Mouse (Mus musculus) kidney, postnatal 0 days (tissue): ENCODE results near the gene Traf3ip2. TPM values are rescaled to one million over a fixed set of nuclear protein-coding genes. Genes with fewer than 3 reads are reported as not detected.

Experiments used
- ATAC-seq: fragments of 200-750 bp; cut with Nextera tagmentation; replicated peaks from 2 replicates; pipeline ENCODE4 v1.8.0; 2017; ENCODE audit warnings: low read depth, moderate number of reproducible peaks, moderate TSS enrichment, moderate library complexity; ENCODE audit not compliant: low FRiP score
- DNase-seq: peaks from one replicate; pipeline ENCODE4 v3.0.0-alpha.2; 2016; ENCODE audit warnings: low spot score
- H3K27ac ChIP-seq: fragments of 300-500 bp; sonication (generic); 2 replicates; pipeline ENCODE4 v1.5.1; 2014; ENCODE audit warnings: mild to moderate bottlenecking
- H3K27me3 ChIP-seq: fragments of 300-500 bp; sonication (generic); 2 replicates; pipeline ENCODE4 v1.6.1; 2014; ENCODE audit warnings: low read length, mixed read lengths; ENCODE audit not compliant: insufficient read depth
- H3K36me3 ChIP-seq: fragments of 300-500 bp; sonication (generic); 2 replicates; pipeline ENCODE4 v1.6.1; 2014; ENCODE audit warnings: low read length, mixed read lengths; ENCODE audit not compliant: insufficient read depth
- H3K4me1 ChIP-seq: fragments of 300-500 bp; sonication (generic); replicated peaks from 2 replicates; pipeline ENCODE4 v1.6.1; 2014; ENCODE audit warnings: antibody characterized with exemption, low read length, mixed read lengths; ENCODE audit not compliant: insufficient read depth
- H3K4me2 ChIP-seq: fragments of 300-500 bp; sonication (generic); 2 replicates; pipeline ENCODE4 v1.6.1; 2014; ENCODE audit warnings: mild to moderate bottlenecking, low read length, moderate library complexity, mixed read lengths
- H3K4me3 ChIP-seq: fragments of 300-500 bp; sonication (generic); replicated peaks from 2 replicates; pipeline ENCODE4 v1.5.1; 2014; ENCODE audit warnings: low read depth, low read length
- H3K9ac ChIP-seq: fragments of 300-500 bp; sonication (generic); 2 replicates; pipeline ENCODE4 v1.6.1; 2014; ENCODE audit warnings: low read depth, low read length
- H3K9me3 ChIP-seq: fragments of 300-500 bp; sonication (generic); replicated peaks from 2 replicates; pipeline ENCODE4 v1.6.1; 2016; ENCODE audit warnings: low read length, inconsistent platforms, mixed read lengths
- CTCF ChIP-seq: IDR thresholded peaks from 2 replicates; pipeline ENCODE4 v1.5.1; 2016; ENCODE audit warnings: antibody characterized with exemption, low read depth, mild to moderate bottlenecking, moderate library complexity
- WGBS: fragments of 180-500 bp; shearing (Covaris S2); extraction: QIAGEN DNeasy Blood & Tissue Kit; methylation state at CpG from one replicate; pipeline ENCODE4 v1.1.7; 2014; 5-methylcytosine and 5-hydroxymethylcytosine counted together
- polyA plus RNA-seq: library from polyadenylated mRNA; unstranded; fragments of >200 nt; fragmentation: Nextera tagmentation; extraction: Ambion mirVana; gene quantifications from 2 replicates; pipeline ENCODE4 v1.2.1, GENCODE M21; 2015

Traf3ip2 gene
- polyA plus RNA-seq, 1 experiment from 2014 or later = 15.0 TPM

- no peak overlapping the region for H3K4me3 ChIP-seq
- H3K27ac ChIP-seq = no peak overlapping the region
- no peak overlapping the region for H3K9ac ChIP-seq
- H3K4me1 ChIP-seq = peaks cover 9% of the 10 kb centered on the region; the same call in 1 of the 2 replicates
- DNase-seq (no peak), ATAC-seq (no peak)
- H3K4me2 ChIP-seq = no peak overlapping the region
- H3K36me3 ChIP-seq = no peaks in the 10 kb centered on the region
- 23% methylated on average over 6 of the region's 6 CpGs for WGBS
- TF ChIP-seq CTCF = no peak
- H3K9me3 ChIP-seq = no peaks in the 10 kb centered on the region
- H3K27me3 ChIP-seq = no peaks in the 10 kb centered on the region
These were observed 40.1 kb upstream of the Traf3ip2 start for GRCm38 (mm10) chr10:39572672-39573051.

GRCm38 (mm10) chr10:39576466-39576865 lies 36.3 kb upstream of the Traf3ip2 start:
- no peaks in the 10 kb centered on the region for H3K36me3 ChIP-seq
- no peaks in the 10 kb centered on the region for H3K27me3 ChIP-seq
- no peak for TF ChIP-seq CTCF
- no peak overlapping the region for H3K4me2 ChIP-seq
- no peak overlapping the region for H3K27ac ChIP-seq
- DNase-seq (no peak), ATAC-seq (no peak)
- H3K4me3 ChIP-seq = no peak overlapping the region
- no peaks in the 10 kb centered on the region; the same call in 1 of the 2 replicates for H3K4me1 ChIP-seq
- no peaks in the 10 kb centered on the region for H3K9me3 ChIP-seq
- no peak overlapping the region for H3K9ac ChIP-seq
- 90% methylated on average over 6 of the region's 6 CpGs for WGBS

DNA sequence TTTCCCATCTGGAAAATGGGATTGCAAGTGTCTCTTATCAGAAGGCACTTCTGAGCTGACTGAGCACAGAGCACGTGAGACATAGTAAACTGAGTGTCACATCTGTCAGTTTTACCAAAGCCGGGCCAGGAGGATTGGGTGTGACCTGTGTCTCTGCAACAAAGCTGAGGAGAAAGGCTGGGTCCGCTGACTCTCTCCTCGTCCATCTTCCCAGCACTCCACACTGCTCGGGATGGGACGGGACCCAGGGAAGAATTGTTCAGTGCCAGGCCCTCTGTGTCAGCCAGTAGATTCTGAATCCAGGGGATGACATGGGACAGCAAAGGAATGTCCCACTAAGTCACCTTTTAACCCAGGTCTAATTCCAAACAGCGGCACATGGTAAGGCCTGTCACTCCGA lies 32.3 kb upstream of the Traf3ip2 start:
- no peak overlapping the region for H3K4me2 ChIP-seq
- no peak overlapping the region for H3K4me3 ChIP-seq
- DNase-seq (no peak), ATAC-seq (no peak)
- no peaks in the 10 kb centered on the region for H3K9me3 ChIP-seq
- 85% methylated on average over 8 of the region's 8 CpGs for WGBS
- H3K27me3 ChIP-seq = no peaks in the 10 kb centered on the region
- no peak for TF ChIP-seq CTCF
- no peaks in the 10 kb centered on the region for H3K36me3 ChIP-seq
- no peak overlapping the region for H3K27ac ChIP-seq
- H3K9ac ChIP-seq = no peak overlapping the region
- H3K4me1 ChIP-seq = no peaks in the 10 kb centered on the region

- H3K4me2 ChIP-seq = no peak overlapping the region
- WGBS = 79% methylated on average over 2 of the region's 2 CpGs
- H3K27me3 ChIP-seq = no peaks in the 10 kb centered on the region
- no peak overlapping the region for H3K4me3 ChIP-seq
- no peaks in the 10 kb centered on the region for H3K9me3 ChIP-seq
- H3K4me1 ChIP-seq = no peaks in the 10 kb centered on the region
- no peaks in the 10 kb centered on the region for H3K36me3 ChIP-seq
- DNase-seq (no peak), ATAC-seq (no peak)
- H3K9ac ChIP-seq = no peak overlapping the region
- H3K27ac ChIP-seq = no peak overlapping the region
- no peak for TF ChIP-seq CTCF
These were observed 30.3 kb upstream of the Traf3ip2 start for GRCm38 (mm10) chr10:39582385-39582784.

- no peak overlapping the region for H3K9ac ChIP-seq
- no peaks in the 10 kb centered on the region for H3K27me3 ChIP-seq
- no peak overlapping the region for H3K27ac ChIP-seq
- DNase-seq = no peak
- H3K4me3 ChIP-seq = no peak overlapping the region
- no peak for TF ChIP-seq CTCF
- H3K4me2 ChIP-seq = no peak overlapping the region
- no peaks in the 10 kb centered on the region for H3K36me3 ChIP-seq
- WGBS = 86% methylated on average over 12 of the region's 12 CpGs
- ATAC-seq = no peak
- no peaks in the 10 kb centered on the region for H3K9me3 ChIP-seq
- H3K4me1 ChIP-seq = no peaks in the 10 kb centered on the region
These were observed 29.0 kb upstream of the Traf3ip2 start for GRCm38 (mm10) chr10:39583718-39584117.

DNA sequence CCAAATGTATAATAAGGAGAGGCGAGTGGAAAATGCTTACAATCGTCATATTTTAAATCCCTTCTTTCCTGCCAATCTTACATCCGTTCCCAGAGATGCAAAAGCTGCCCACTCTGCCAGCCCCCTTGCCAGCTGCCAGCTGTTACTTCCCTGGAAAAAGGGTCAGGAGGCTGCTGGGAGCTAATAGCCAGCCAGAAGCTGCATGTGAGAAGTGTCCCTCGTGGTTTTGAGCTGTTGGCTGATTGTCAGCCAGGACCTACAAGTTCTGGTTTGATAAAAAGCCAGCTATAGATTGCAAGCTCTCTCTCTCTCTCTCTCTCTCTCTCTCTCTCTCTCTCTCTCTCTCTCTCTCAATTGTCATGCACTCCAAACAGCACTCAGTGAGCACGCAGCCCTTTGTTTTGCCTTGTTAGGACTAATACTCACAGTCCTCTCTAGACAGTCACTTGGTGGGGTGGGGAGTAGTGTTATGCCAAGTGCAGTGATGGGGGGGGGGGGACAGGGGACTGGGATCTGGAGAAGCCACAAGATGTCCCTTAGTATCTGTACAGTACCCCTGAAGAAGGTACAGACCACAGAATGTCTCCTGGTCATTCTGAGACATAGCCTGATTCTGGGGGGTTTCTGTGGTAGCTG lies 25.3 kb upstream of the Traf3ip2 start:
- no peaks in the 10 kb centered on the region for H3K9me3 ChIP-seq
- no peaks in the 10 kb centered on the region for H3K27me3 ChIP-seq
- WGBS = 71% methylated on average over 5 of the region's 5 CpGs
- DNase-seq (no peak), ATAC-seq (no peak)
- H3K4me3 ChIP-seq = no peak overlapping the region
- H3K9ac ChIP-seq = no peak overlapping the region
- no peaks in the 10 kb centered on the region for H3K36me3 ChIP-seq
- no peaks in the 10 kb centered on the region for H3K4me1 ChIP-seq
- no peak overlapping the region for H3K27ac ChIP-seq
- no peak for TF ChIP-seq CTCF
- no peak overlapping the region for H3K4me2 ChIP-seq
